Mouse (Mus musculus) lung, embryonic 16.5 days (tissue): Measurements from ENCODE around the gene Tm6sf1. TPM values are rescaled to one million over a fixed set of nuclear protein-coding genes. Genes with fewer than 3 reads are reported as not detected.

Experiments
- ATAC-seq: fragments of 200-750 bp; cut with Nextera tagmentation; 2 replicates; pipeline ENCODE4 v1.8.0; 2017; ENCODE audit warnings: low read depth, mild to moderate bottlenecking, moderate library complexity
- H3K27ac ChIP-seq: fragments of 300-500 bp; sonication (generic); 2 replicates; pipeline ENCODE4 v1.5.1; 2014; ENCODE audit warnings: mild to moderate bottlenecking, control low read depth, low read length
- H3K27me3 ChIP-seq: fragments of 300-500 bp; sonication (generic); 2 replicates; pipeline ENCODE4 v1.6.1; 2014; ENCODE audit warnings: low read depth, low read length, mixed read lengths; ENCODE audit not compliant: control insufficient read depth, insufficient read depth
- H3K36me3 ChIP-seq: fragments of 300-500 bp; sonication (generic); 2 replicates; pipeline ENCODE4 v1.6.1; 2014; ENCODE audit warnings: low read length; ENCODE audit not compliant: control insufficient read depth, insufficient read depth
- H3K4me1 ChIP-seq: fragments of 300-500 bp; sonication (generic); replicated peaks from 2 replicates; pipeline ENCODE4 v1.6.1; 2014; ENCODE audit warnings: low read length, mixed read lengths; ENCODE audit not compliant: control insufficient read depth, insufficient read depth
- H3K4me2 ChIP-seq: fragments of 300-500 bp; sonication (generic); 2 replicates; pipeline ENCODE4 v1.6.1; 2014; ENCODE audit warnings: low read depth, low read length, control low read depth
- H3K4me3 ChIP-seq: fragments of 300-500 bp; sonication (generic); 2 replicates; pipeline ENCODE4 v1.5.1; 2014; ENCODE audit warnings: mild to moderate bottlenecking, low read length, control low read depth
- H3K9ac ChIP-seq: fragments of 300-500 bp; sonication (generic); 2 replicates; pipeline ENCODE4 v1.6.1; 2014; ENCODE audit warnings: low read length, control low read depth
- H3K9me3 ChIP-seq: fragments of 300-500 bp; sonication (generic); 2 replicates; pipeline ENCODE4 v1.6.1; 2016; ENCODE audit warnings: low read length; ENCODE audit not compliant: control insufficient read depth
- WGBS: fragments of 180-500 bp; shearing (Covaris S2); extraction: QIAGEN DNeasy Blood & Tissue Kit; methylation state at CpG from one replicate; pipeline ENCODE4 v1.1.7; 2014; 5-methylcytosine and 5-hydroxymethylcytosine counted together
- polyA plus RNA-seq: library from polyadenylated mRNA; unstranded; fragments of >200 nt; fragmentation: Nextera tagmentation; extraction: Ambion mirVana; gene quantifications from 2 replicates; pipeline ENCODE4 v1.2.1, GENCODE M21; 2015

Tm6sf1 gene
- polyA plus RNA-seq, 1 experiment from 2014 or later: 14.2 TPM

- Histone ChIP-seq H3K4me1 (peaks cover 4% of the 10 kb centered on the region; the same call in 1 of the 2 replicates), H3K36me3 (no peaks in the 10 kb centered on the region), H3K9ac (no peak overlapping the region), H3K9me3 (no peaks in the 10 kb centered on the region), H3K4me2 (no peak overlapping the region), H3K27me3 (no peaks in the 10 kb centered on the region), H3K4me3 (no peak overlapping the region), H3K27ac (peak overlapping the region; percentile 31; the same call in 1 of the 2 replicates)
- 33% methylated on average over 4 of the region's 4 CpGs for WGBS
- peak; percentile 96 for ATAC-seq
These were observed 45.3 kb downstream of the Tm6sf1 start for GRCm38 (mm10) chr7:81904094-81904493.

GRCm38 (mm10) chr7:81904926-81905325 is 46.1 kb downstream of the Tm6sf1 start:
- H3K27me3 ChIP-seq: no peaks in the 10 kb centered on the region
- H3K4me2 ChIP-seq: no peak overlapping the region
- ATAC-seq: no peak
- H3K27ac ChIP-seq: no peak overlapping the region
- H3K9me3 ChIP-seq: no peaks in the 10 kb centered on the region
- H3K4me3 ChIP-seq: no peak overlapping the region
- WGBS: 80% methylated on average over 2 of the region's 2 CpGs
- H3K36me3 ChIP-seq: no peaks in the 10 kb centered on the region
- no peak overlapping the region for H3K9ac ChIP-seq
- H3K4me1 ChIP-seq: peaks cover 4% of the 10 kb centered on the region; the same call in 1 of the 2 replicates

- no peak overlapping the region for H3K4me2 ChIP-seq
- ATAC-seq: no peak
- H3K27me3 ChIP-seq: no peaks in the 10 kb centered on the region
- no peak overlapping the region for H3K4me3 ChIP-seq
- no peaks in the 10 kb centered on the region for H3K9me3 ChIP-seq
- H3K36me3 ChIP-seq: no peaks in the 10 kb centered on the region
- WGBS: 74% methylated on average over 5 of the region's 5 CpGs
- H3K9ac ChIP-seq: no peak overlapping the region
- H3K4me1 ChIP-seq: no peaks in the 10 kb centered on the region
- no peak overlapping the region for H3K27ac ChIP-seq
These were observed 59.5 kb downstream of the Tm6sf1 start for GRCm38 (mm10) chr7:81918316-81918715.

GRCm38 (mm10) chr7:81920314-81920713 is 61.5 kb downstream of the Tm6sf1 start:
- Histone ChIP-seq H3K4me2 (no peak overlapping the region), H3K27ac (no peak overlapping the region), H3K27me3 (no peaks in the 10 kb centered on the region), H3K4me3 (no peak overlapping the region), H3K9me3 (no peaks in the 10 kb centered on the region), H3K4me1 (no peaks in the 10 kb centered on the region), H3K36me3 (no peaks in the 10 kb centered on the region), H3K9ac (no peak overlapping the region)
- 63% methylated on average over 4 of the region's 4 CpGs for WGBS
- no peak for ATAC-seq

GRCm38 (mm10) chr7:81921379-81921952 is 62.7 kb downstream of the Tm6sf1 start:
- Histone ChIP-seq H3K4me1 (no peaks in the 10 kb centered on the region), H3K27me3 (no peaks in the 10 kb centered on the region), H3K4me2 (no peak overlapping the region), H3K9ac (no peak overlapping the region), H3K36me3 (no peaks in the 10 kb centered on the region), H3K4me3 (no peak overlapping the region), H3K27ac (no peak overlapping the region), H3K9me3 (no peaks in the 10 kb centered on the region)
- no peak for ATAC-seq
- WGBS: 63% methylated on average over 1 of the region's 1 CpGs

- H3K36me3 ChIP-seq: no peaks in the 10 kb centered on the region
- ATAC-seq: no peak
- H3K27me3 ChIP-seq: peaks cover 11% of the 10 kb centered on the region; the same call in 1 of the 2 replicates
- H3K4me1 ChIP-seq: no peaks in the 10 kb centered on the region; the same call in 1 of the 2 replicates
- H3K4me3 ChIP-seq: no peak overlapping the region
- no peak overlapping the region for H3K9ac ChIP-seq
- 74% methylated on average over 7 of the region's 7 CpGs for WGBS
- H3K4me2 ChIP-seq: no peak overlapping the region
- H3K27ac ChIP-seq: no peak overlapping the region
- no peaks in the 10 kb centered on the region for H3K9me3 ChIP-seq
These were observed 70.2 kb downstream of the Tm6sf1 start for GRCm38 (mm10) chr7:81928998-81929397.

- H3K9ac ChIP-seq: no peak overlapping the region
- no peak overlapping the region for H3K27ac ChIP-seq
- H3K9me3 ChIP-seq: no peaks in the 10 kb centered on the region
These were observed 73.8 kb downstream of the Tm6sf1 start for GRCm38 (mm10) chr7:81932521-81933045.

GRCm38 (mm10) chr7:81933061-81933600 is 74.3 kb downstream of the Tm6sf1 start:
- Histone ChIP-seq H3K4me1 (no peaks in the 10 kb centered on the region; the same call in 1 of the 2 replicates), H3K27me3 (peaks cover 32% of the 10 kb centered on the region), H3K4me2 (peak overlapping the region; percentile 87), H3K36me3 (no peaks in the 10 kb centered on the region), H3K27ac (no peak overlapping the region), H3K9me3 (no peaks in the 10 kb centered on the region), H3K4me3 (peak overlapping the region; percentile 77), H3K9ac (peak overlapping the region; percentile 80)
- ATAC-seq: no peak
- WGBS: 4% methylated on average over 23 of the region's 23 CpGs

More at GRCm38 (mm10) chr7:81932521-81933045, 73.8 kb downstream of the Tm6sf1 start:
- H3K4me2 ChIP-seq: peak overlapping the region; percentile 87
- H3K36me3 ChIP-seq: no peaks in the 10 kb centered on the region
- no peak for ATAC-seq
- 29% methylated on average over 5 of the region's 5 CpGs for WGBS
- peak overlapping the region; percentile 77 for H3K4me3 ChIP-seq
- no peaks in the 10 kb centered on the region; the same call in 1 of the 2 replicates for H3K4me1 ChIP-seq
- H3K27me3 ChIP-seq: peaks cover 32% of the 10 kb centered on the region

GRCm38 (mm10) chr7:81933601-81934266 is 74.9 kb downstream of the Tm6sf1 start:
- peak overlapping the region; percentile 77 for H3K4me3 ChIP-seq
- peak overlapping the region; percentile 87 for H3K4me2 ChIP-seq
- under 1% methylated on average over 91 of the region's 103 CpGs for WGBS
- peaks cover 32% of the 10 kb centered on the region for H3K27me3 ChIP-seq
- peak overlapping the region; percentile 80 for H3K9ac ChIP-seq
- H3K4me1 ChIP-seq: no peaks in the 10 kb centered on the region; the same call in 1 of the 2 replicates
- H3K9me3 ChIP-seq: no peaks in the 10 kb centered on the region
- ATAC-seq: peak; percentile 83
- H3K27ac ChIP-seq: peak overlapping the region; percentile 50
- H3K36me3 ChIP-seq: no peaks in the 10 kb centered on the region
